Mouse (Mus musculus) lung, postnatal 0 days (tissue): ENCODE results near the gene Zbtb22.

Experiments
- CTCF ChIP-seq: IDR thresholded peaks from 2 replicates; pipeline ENCODE4 v1.5.1; 2016; ENCODE audit warnings: antibody characterized with exemption, mild to moderate bottlenecking
- EP300 ChIP-seq: IDR thresholded peaks from 2 replicates; pipeline ENCODE4 v1.6.1; 2016; ENCODE audit warnings: antibody characterized with exemption, mild to moderate bottlenecking, control low read depth

DNA sequence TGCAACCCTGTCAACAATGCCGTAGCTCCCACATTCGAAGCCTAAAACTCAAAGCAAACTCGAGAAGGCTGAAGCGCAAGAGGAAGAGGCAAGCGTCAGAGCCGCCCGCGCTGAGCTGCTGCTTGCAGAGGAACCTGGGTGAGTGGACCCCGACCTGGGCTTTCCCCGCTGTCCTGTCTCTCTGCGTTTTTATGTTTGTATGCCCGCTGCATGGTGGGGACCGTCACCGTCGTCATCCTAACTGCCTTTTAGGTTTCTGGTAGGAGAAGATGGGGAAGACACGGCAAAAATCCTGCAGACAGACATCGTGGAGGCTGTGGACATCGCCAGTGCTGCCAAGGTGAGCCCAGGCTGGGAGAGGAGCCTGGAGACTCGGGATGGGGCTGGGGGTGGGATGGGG lies 25.7 kb downstream of the Zbtb22 start:
- TF ChIP-seq CTCF (no peak), EP300 (no peak)
